Mouse (Mus musculus) G1E (cell line): ENCODE data around the gene Dclre1c.

Source experiments
- CTCF ChIP-seq: IDR thresholded peaks from 2 replicates; pipeline ENCODE4 v1.5.1; 2012; ENCODE audit warnings: low read depth, low read length, inconsistent platforms, mixed read lengths
- GATA1 ChIP-seq: IDR thresholded peaks from 2 replicates; pipeline ENCODE4 v1.6.1; 2012; ENCODE audit warnings: borderline replicate concordance, low read length, inconsistent platforms, mixed read lengths
- GATA2 ChIP-seq: IDR thresholded peaks from 2 replicates; pipeline ENCODE4 v1.6.1; 2012; ENCODE audit warnings: low read depth, low read length, inconsistent platforms, borderline replicate concordance
- TAL1 ChIP-seq: conservative IDR thresholded peaks from 2 replicates; pipeline ENCODE4 v1.6.1; 2012; ENCODE audit warnings: low read depth, low read length, inconsistent platforms, mixed read lengths

- no peak for TF ChIP-seq CTCF
- TF ChIP-seq GATA2: no peak
- TF ChIP-seq GATA1: no peak
- TF ChIP-seq TAL1: no peak
Measured at GRCm38 (mm10) chr2:3499543-3499942, 75.6 kb downstream of the Dclre1c start.
